Mouse (Mus musculus) lung, adult 2 months (tissue): Measurements from ENCODE around the gene Vps13d. TPM values are rescaled to one million over a fixed set of nuclear protein-coding genes. Genes with fewer than 3 reads are reported as not detected.

ENCODE experiments used
- DNase-seq: peaks from one replicate; pipeline ENCODE4 v3.0.0; 2022
- H3K4me1 ChIP-seq: fragments of 200-500 bp; 2 replicates; pipeline ENCODE4 v1.6.1; 2011; ENCODE audit warnings: low read length; ENCODE audit not compliant: control insufficient read depth, insufficient read depth
- H3K4me3 ChIP-seq: fragments of 200-500 bp; replicated peaks from 2 replicates; pipeline ENCODE3; 2011; ENCODE audit warnings: low read depth, mild to moderate bottlenecking, control low read depth, low read length; ENCODE audit errors: extremely low read depth
- CTCF ChIP-seq: fragments of 200-500 bp; IDR thresholded peaks from 2 replicates; pipeline ENCODE4 v1.5.1; 2011; ENCODE audit warnings: mild to moderate bottlenecking, low read length, control low read depth; ENCODE audit not compliant: insufficient read depth
- POLR2A ChIP-seq: fragments of 200-500 bp; IDR thresholded peaks from 2 replicates; pipeline ENCODE4 v1.6.1; 2011; ENCODE audit warnings: low read depth, mild to moderate bottlenecking, control low read depth, low read length, borderline replicate concordance; ENCODE audit errors: extremely low read depth
- WGBS: fragments of 180-500 bp; shearing (Covaris S2); methylation state at CpG from one replicate; pipeline ENCODE4 v1.1.7; 2018; 5-methylcytosine and 5-hydroxymethylcytosine counted together
- polyA plus RNA-seq: library from polyadenylated mRNA; depleted of rRNA; stranded (reverse); fragments of >200 nt; gene quantifications from 2 replicates; pipeline ENCODE4 v1.2.3, GENCODE M21; 2012

Vps13d gene
- polyA plus RNA-seq, 1 experiment: 15.7 TPM

- DNase-seq: no peak
- WGBS: 50% methylated on average over 2 of the region's 2 CpGs
- no peak overlapping the region for H3K4me3 ChIP-seq
- TF ChIP-seq POLR2A (no peak), CTCF (no peak)
- peaks cover 9% of the 10 kb centered on the region for H3K4me1 ChIP-seq
Measured at GRCm38 (mm10) chr4:144980110-144980509, 214.7 kb downstream of the Vps13d start.

GRCm38 (mm10) chr4:144978039-144978438, 216.8 kb downstream of the Vps13d start:
- TF ChIP-seq POLR2A: no peak
- TF ChIP-seq CTCF: no peak
- DNase-seq: no peak
- Histone ChIP-seq H3K4me3 (no peak overlapping the region), H3K4me1 (peaks cover 4% of the 10 kb centered on the region)
- WGBS: 73% methylated on average over 6 of the region's 6 CpGs

- no peak for DNase-seq
- Histone ChIP-seq H3K4me3 (no peak overlapping the region), H3K4me1 (peaks cover 4% of the 10 kb centered on the region)
- WGBS: 78% methylated on average over 1 of the region's 1 CpGs
- TF ChIP-seq CTCF: no peak
- TF ChIP-seq POLR2A: no peak
Measured at GRCm38 (mm10) chr4:144977057-144977456, 217.7 kb downstream of the Vps13d start.

GRCm38 (mm10) chr4:144975505-144975904, 219.3 kb downstream of the Vps13d start:
- Histone ChIP-seq H3K4me1 (no peaks in the 10 kb centered on the region), H3K4me3 (no peak overlapping the region)
- DNase-seq: no peak
- 89% methylated on average over 2 of the region's 2 CpGs for WGBS
- TF ChIP-seq POLR2A: no peak
- TF ChIP-seq CTCF: no peak

- no peak for DNase-seq
- Histone ChIP-seq H3K4me1 (no peaks in the 10 kb centered on the region), H3K4me3 (no peak overlapping the region)
- WGBS: 64% methylated on average over 3 of the region's 3 CpGs
- TF ChIP-seq POLR2A: no peak
- TF ChIP-seq CTCF: no peak
Measured at GRCm38 (mm10) chr4:144974458-144974857, 220.3 kb downstream of the Vps13d start.

- DNase-seq: no peak
- Histone ChIP-seq H3K4me3 (no peak overlapping the region), H3K4me1 (peaks cover 10% of the 10 kb centered on the region)
- 70% methylated on average over 6 of the region's 6 CpGs for WGBS
- TF ChIP-seq CTCF (no peak), POLR2A (no peak)
Measured at GRCm38 (mm10) chr4:144972948-144973720, 221.7 kb downstream of the Vps13d start.

GRCm38 (mm10) chr4:144971048-144971447, 223.8 kb downstream of the Vps13d start:
- no peak overlapping the region for H3K4me3 ChIP-seq
- 75% methylated on average over 2 of the region's 2 CpGs for whole genome bisulfite sequencing

GRCm38 (mm10) chr4:144969030-144969429, 225.8 kb downstream of the Vps13d start:
- peaks cover 10% of the 10 kb centered on the region for H3K4me1 ChIP-seq
- H3K4me3 ChIP-seq: no peak overlapping the region
- 27% methylated on average over 6 of the region's 6 CpGs for WGBS
- DNase-seq: no peak
- TF ChIP-seq POLR2A: no peak
- no peak for TF ChIP-seq CTCF

More at GRCm38 (mm10) chr4:144971048-144971447, 223.8 kb downstream of the Vps13d start:
- TF ChIP-seq CTCF (no peak), POLR2A (no peak)
- DNase-seq: no peak
- H3K4me1 ChIP-seq: peaks cover 10% of the 10 kb centered on the region

GRCm38 (mm10) chr4:144968371-144968770, 226.4 kb downstream of the Vps13d start:
- DNase-seq: no peak
- TF ChIP-seq POLR2A (no peak), CTCF (no peak)
- 89% methylated on average over 3 of the region's 3 CpGs for WGBS
- Histone ChIP-seq H3K4me3 (no peak overlapping the region), H3K4me1 (peaks cover 10% of the 10 kb centered on the region)

- no peak for TF ChIP-seq CTCF
- TF ChIP-seq POLR2A: no peak
Measured at GRCm38 (mm10) chr4:144965255-144965654, 229.6 kb downstream of the Vps13d start.

GRCm38 (mm10) chr4:144961696-144962095, 233.1 kb downstream of the Vps13d start:
- Histone ChIP-seq H3K4me1 (peaks cover 16% of the 10 kb centered on the region), H3K4me3 (no peak overlapping the region)
- TF ChIP-seq POLR2A (no peak), CTCF (no peak)
- DNase-seq: no peak
- WGBS: 52% methylated on average over 3 of the region's 3 CpGs

More at GRCm38 (mm10) chr4:144965255-144965654, 229.6 kb downstream of the Vps13d start:
- H3K4me3 ChIP-seq: no peak overlapping the region
- H3K4me1 ChIP-seq: peaks cover 21% of the 10 kb centered on the region
- WGBS: 68% methylated on average over 2 of the region's 2 CpGs
- DNase-seq: no peak
